Mouse (Mus musculus) heart, postnatal 36 days (tissue): Measurements from ENCODE around the gene Myo1g. TPM values are rescaled to one million over a fixed set of nuclear protein-coding genes. Genes with fewer than 3 reads are reported as not detected.
A peak's percentile ranks its signal among the peaks of the same experiment; 100 is the strongest.

Experiments used
- DNase-seq, 2 experiments: peaks; one replicate each; pipeline ENCODE4 v3.0.0; 2021 to 2022
- intact Hi-C: fragments of 180-260 bp; cut with DNase I; formaldehyde crosslinking; loops from one replicate; pipeline ENCODE4 v1.15.1; 2025
- total RNA-seq, 2 experiments: library from RNA; stranded (reverse); gene quantifications; 2 replicates each; pipeline ENCODE4 v1.2.3; 2021

Myo1g gene
- total RNA-seq: 1 to 10 TPM; 1.2 to 2.2 TPM

DNA sequence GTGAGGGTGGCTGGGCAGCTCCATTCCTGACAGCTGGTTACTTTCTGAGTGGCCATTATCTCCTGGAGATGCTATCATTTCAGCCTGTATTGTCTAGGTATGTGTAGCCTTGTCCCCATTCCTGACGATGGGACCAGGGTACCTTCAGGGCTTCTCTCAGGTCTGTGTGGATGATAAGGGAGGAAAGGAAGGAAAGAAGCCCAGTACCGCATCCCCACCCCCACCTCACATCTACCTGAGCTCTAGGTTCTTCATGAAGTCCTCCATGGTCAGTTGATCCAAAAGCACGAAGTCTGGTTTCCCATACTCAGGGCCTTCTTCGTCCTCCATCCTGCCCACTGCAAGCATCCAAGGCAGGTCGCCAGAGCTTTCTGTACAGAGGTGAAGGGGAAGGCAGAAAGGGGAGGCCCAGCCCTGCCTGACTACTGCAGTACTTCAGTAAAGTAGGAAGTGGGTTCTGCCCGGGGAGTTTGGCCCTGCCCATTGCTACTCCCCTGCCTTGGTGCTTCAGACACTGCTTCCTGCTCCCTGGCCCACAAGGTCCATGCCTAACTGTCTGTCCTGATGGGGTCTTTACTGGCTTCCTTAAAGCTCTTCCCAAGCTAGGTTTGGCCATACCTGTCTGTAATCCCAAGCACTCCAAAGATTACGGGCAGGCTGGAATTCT lies at the start of gene Myo1g:
Myo1g (minus strand) TSS at position 459 of the 667 bp plus-strand sequence.
- intact Hi-C loops: no loop called here
- DNase-seq: peak; percentile 21 to 23

DNA sequence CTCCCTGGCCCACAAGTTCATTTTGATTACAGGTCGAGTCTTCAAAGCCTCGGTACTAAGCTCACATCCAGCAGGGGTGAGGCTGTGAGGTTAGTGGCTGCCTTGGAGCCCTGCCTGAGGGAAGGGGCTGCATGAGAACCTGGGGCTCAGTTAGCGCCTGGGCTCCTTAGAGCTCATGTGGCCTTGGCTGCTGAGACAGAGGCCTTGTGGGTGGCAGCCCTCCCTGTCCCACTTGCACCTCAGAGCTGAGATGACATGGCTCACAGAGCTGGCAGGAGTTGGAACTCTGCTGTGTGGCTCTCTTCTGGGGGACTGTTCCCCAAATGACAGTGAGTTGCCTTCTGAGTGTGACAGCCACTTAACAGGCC lies 48.6 kb upstream of the Myo1g start:
- DNase-seq: no peak
- intact Hi-C loops: no loop called here

DNA sequence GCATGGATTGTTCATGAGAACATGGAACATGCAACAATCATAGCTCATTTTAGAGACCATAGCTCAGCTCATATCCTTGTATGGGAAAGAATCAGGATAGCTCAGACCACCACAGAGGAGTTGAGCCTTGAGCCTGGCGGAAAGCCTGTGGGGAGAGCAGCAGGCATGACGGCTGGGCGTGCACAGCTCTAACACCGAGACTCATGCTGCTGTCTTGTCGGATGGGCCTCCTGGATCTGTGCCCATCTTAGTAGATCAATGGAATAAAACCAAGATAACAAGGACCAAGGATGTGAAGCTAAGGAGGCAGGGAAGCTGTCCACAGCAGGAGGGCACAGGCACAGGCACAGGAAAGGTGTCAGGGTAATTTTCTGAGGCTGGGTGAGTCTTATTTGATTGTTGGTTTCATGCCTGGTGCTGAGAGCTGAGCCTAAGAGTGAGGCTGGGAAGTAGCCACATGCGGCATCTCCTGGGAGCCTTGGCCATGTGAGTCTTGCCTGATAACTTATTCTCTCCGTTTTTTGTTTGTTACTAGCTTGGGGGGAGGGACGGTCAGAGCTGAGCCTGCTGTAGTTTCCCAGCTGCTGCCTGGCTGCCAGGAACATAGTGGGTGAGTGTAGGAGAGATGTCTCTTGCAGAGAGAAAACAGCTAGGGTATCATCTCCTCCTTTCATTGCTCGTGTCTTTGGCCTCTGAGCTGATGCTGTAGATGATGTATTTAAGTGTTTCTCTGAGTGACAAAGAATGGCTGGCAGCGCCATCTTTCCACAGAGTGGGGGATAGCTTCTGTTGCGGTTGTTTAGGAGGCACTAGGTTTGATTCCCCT lies 48.0 kb upstream of the Myo1g start:
- peak; percentile 43 to 45 for DNase-seq
- intact Hi-C loops: no loop called here

DNA sequence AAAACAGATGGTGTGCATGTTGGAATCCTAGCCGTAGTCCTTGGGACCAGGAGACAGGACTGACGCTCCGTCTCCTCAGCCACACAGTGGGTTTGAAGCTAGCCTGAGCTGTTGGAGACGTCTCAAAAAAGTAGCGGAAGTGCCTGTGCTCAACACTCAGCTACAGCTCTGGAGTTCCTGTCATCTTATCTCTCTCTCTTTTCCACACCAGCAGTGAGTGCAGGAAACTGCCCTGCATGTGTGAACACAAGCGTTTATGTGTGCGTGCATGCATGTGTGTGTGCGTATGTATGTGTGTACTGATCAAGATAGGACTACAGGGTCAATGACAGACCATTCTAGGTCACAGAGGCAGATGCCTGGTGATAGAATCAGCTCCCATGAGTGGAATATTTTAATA lies 47.2 kb upstream of the Myo1g start:
- intact Hi-C loops: no loop called here
- no peak for DNase-seq

DNA sequence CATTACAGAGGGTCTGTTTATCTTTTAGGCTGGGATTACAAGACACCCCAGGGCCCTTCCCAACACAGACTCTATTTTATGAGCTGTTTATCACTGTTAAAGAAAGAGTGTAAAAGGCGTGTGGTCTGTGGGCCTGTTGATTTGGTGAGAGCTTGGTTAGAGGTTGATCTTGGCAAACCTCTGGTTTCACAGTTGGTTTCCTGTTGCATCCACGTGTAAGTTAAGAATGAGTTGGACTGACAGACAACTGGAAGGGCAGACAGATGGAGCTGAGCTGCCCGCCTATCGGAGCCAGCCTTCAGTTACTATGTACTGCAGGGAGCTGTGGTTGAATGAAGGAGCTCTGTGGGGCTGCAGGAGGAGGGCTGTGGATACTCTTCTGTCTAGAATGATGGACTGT lies 45.7 kb upstream of the Myo1g start:
- intact Hi-C loops: no loop called here
- DNase-seq: no peak

DNA sequence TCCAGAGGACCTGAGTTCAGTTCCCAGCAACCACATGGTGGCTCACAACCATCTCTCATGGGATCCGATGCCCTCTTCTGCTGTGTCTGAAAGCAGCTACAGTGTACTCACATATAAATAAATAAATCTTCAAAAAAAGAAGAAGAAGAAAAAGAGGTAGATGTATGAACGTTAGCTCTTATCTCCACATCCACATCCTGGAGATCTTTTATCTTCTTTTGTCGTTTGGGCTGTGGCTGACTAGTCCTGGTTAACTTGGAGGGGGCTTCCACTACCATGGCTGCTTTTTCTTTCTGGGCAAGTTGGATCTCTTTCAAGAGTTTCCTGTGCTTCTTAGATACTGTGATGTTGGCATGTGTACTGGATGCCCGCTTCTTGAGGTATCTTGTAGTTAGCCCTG lies 42.4 kb upstream of the Myo1g start:
- intact Hi-C loops: no loop called here
- no peak for DNase-seq

DNA sequence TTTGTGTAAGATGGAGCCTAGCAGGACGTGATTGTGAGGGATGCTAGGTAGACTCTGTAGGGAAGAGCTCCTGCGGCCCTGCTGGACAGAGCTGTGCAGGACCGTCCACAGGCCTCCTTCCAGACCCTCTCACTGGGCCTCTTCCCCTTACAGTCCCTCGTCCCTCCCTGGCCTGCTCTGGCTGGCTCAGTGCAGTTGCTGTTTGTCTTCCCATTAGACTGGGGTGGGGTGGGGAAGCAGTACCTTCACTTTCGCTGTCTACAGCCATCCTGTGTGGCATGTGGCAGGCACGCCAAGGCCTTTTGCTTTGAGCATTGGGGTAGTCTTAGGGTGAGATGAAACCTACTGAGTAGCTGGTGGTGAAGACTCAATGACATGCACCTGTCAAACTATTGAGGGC lies 41.6 kb upstream of the Myo1g start:
- DNase-seq: no peak
- intact Hi-C loops: no loop called here

DNA sequence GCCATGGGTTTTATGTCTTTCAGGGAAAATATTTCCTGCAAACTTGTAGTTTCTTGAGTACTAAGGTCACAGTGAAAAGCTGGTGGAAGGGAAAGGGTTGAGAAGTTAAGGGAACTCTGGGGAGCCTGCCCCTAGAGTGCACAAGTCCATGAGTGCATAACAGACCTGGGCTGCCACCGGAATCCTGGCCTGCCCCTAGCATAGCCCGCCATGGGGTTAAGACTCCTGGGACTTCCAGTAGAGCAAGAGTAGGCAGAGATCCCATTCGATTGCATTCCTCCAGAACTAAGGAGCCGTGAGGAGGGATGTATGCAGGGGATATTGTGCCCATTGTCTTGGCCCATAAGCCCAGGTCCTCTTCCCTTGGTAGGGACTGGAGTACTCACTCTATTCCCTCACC lies 40.7 kb upstream of the Myo1g start:
- DNase-seq: no peak
- intact Hi-C loops: no loop called here

DNA sequence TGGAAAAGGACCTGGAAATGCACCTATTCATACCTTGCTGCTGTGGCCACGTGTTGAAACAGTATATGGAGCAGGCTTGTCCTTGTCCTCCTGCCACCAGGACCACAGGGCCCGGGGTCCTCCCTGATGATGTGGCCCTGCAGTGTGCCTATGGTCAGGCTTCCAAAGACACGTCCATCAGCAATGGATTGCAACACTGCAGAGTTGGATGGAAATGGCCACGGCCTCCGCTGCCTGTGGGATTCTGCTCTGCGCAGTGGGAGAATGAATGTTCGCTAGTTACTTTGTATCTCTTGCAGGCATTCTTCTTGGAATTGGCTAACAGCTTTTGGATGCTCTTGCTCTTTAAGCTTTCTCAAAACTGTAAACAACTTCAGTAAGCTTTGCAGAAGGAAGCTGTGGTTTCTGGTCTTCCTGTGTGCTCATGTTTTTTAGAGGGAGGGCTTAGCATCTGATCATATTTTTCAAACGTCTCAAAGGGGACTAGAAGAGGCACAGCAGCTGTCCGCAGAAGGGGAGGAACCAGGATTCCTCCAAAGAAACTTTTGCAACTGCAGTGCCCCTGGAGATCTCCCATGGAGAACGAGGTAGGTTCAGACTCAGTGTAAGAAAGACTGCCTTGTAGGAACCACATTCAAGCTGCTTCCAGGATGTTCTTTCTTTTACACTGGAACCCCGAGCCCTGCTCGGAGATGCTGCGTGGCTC lies 40.0 kb upstream of the Myo1g start:
- DNase-seq: peak in 1 of 2 experiments; percentile 47
- intact Hi-C loops: no loop called here

DNA sequence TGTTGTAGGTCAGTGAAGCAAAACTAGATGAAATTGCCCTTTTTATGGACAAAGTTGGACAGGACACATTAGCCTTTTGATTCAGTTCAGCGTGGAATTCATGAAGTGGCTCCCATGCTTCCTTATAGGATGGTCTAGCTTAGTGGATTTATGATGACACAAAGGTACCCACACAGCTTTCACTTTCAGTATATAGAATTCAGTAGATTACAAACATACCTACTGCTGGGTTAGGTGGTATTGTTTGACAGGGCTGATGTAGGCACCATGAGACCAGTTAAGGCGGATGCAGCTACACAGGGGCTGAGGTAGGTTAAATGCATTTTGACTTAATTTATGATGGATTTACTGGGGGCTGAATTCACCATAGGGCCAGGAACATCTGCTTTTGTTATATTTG lies 39.2 kb upstream of the Myo1g start:
- no peak for DNase-seq
- intact Hi-C loops: no loop called here

DNA sequence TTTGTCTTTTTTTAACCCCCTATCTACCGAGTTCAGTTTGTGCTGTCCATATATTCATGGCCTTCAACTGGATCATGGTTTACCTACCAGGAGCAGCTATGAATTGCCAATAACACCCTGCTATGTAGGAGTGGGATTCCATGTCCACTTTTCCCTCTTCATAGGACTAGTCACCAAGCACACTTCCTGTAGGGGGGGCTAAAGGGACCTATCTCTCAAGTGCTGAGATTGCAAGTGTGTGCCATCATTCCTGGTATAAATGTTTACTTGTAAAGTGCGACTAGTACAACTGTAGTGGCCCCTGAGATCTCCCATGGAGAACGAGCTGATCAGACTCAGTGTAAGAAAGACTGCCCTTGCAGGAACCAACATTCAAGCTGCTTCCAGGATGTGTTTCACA lies 37.5 kb upstream of the Myo1g start:
- intact Hi-C loops: no loop called here
- DNase-seq: no peak

DNA sequence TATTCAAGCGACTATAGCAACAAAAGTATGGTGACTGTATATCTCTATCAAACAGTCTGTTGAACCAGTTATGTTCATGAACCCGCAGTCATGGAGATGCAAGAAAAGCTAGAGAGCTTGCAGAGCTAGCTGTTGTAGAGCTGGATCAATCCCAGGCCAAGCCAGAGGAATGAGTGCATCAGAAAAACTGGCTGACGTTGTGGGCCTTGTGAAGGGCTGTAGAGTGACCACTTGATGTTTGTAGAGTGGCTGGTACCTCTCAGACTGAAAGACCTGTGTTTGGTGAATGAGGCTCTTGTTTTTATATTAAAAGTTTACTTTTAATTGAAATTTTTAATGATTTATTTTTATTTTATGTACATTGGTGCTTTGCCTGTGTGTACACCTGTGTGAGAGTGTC lies 29.4 kb upstream of the Myo1g start:
- intact Hi-C loops: loop anchor here (5.0 kb wide), 1 partner anchor 37 kb away; no protein-coding TSS in a partner anchor
- DNase-seq: no peak

DNA sequence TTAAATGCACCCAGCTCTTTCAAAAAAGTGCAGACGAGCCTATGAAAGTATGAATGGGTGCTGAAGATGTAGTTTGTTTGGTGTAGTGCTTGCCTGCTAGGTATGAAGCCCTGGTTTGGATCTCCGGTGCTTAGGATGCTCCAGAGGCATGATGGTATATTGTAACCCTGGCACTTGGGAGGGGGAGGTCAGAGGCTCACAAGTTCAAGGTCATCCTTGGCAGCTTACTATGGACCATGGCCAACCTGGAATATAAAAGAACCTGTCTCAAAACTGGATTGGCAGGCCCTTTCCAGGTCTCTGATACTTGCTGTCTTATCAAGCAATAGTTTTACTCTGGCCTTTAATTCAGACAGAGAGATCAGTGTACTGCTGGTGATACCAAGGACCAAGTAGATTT lies 29.0 kb upstream of the Myo1g start:
- intact Hi-C loops: loop anchor here (5.0 kb wide), 1 partner anchor 38 kb away; no protein-coding TSS in a partner anchor
- DNase-seq: no peak

DNA sequence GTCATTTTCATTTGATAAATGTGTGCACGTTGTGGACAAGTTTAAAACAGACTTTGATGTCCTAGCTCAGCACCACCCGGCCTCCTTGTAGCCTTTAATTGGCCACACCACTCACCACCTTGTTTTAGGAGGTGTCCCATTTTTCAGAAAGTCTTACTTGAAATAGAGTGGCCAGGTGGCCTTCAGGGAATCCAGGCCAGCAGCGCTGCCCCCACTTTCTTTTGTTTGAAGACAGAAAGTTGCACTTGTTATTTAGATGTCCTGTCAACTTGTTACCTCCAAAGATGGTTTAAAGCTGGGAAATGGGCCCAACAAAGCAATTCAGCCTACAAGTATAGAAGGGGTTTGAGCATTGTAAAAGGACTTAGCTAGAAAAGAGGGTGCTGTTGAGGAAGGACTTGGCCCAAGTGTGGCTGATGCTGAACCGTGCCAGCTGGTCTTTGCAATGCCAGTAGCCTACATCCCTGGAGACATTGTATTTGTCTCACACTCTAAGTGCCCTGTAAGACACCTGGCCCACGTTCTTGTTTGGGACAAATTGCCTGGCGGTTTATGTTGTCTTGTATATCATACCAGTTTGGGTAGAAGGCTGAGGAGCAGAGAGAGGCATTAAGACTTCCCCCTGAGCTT lies 27.0 kb upstream of the Myo1g start:
- DNase-seq: no peak
- intact Hi-C loops: no loop called here

DNA sequence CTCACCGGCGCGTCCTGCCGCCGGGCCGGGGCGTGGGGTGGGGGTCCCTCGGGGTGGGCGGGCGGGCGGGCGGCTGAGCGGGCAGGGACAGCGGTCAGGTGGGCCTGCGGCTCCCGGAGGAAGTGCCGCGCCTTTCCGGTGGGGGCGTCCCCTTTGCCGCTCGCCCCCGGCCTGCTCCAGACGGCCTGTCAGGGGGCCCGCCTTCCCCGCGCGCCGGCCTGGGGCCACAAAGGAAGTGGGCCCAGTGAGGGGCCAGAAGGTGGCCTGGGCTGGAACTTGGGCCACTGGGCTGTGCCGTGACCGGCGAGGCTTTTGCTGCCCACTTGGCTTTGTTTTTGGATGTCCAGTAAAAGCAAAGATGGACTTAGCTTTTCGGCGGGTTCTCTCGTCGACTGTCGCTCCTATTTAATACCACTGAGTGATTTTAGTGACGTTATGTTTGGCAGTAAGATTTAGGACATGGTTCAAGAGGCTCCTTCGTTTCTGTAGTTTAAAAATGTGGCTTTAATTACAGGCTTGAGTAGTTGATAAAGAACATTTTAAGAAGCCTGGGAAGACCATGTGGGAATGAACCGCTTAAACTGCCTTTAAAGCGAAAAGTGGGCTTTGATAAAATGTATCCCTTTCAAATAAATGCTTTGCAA lies 26.4 kb upstream of the Myo1g start:
- DNase-seq: peak; percentile 77 to 86
- intact Hi-C loops: no loop called here

DNA sequence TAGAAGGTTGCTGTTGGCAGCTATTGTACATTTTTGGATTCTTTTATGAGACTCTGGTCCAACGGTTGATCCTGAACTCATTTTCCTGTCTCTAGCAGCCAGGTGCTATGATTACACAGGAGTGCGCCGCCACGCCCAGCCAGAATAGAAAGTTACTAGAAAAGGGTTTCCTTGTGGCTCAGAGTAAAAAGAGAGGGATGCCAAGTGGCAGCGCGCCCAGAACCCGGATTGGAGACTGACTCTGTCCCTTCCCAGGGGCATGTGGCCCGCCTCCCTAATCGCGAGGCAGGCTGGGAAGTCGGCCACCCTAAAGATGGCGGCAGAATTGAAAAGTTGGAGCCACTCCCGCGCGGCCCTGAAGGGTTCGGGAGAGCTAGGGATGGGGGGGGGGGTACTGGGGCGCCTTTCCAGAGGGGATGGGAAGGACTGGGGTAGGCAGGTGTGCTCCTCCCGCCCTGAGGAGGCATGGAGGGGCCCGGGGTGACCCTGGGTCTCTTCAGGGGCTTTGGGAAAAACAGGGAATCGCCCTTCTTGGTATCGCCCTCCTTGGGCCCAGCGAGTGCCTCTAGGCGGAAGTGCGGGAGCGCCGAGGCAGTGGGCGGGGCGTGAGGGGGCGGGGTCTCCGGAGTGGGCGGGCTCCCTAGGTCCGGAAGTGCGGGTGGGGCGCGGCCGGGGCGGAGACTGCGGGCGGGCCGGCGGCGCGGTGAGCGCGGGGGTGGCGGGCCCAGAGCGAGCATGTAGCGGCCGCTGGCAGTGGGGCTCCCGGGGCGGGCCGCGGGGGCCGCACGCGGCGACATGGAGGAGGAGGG lies 25.6 kb upstream of the Myo1g start, which contains the start of gene Ccm2:
Ccm2 (plus strand) TSS at position 683 of the 809 bp plus-strand sequence.
- intact Hi-C loops: loop anchor here (1.0 kb wide), 2 partner anchors 71 to 80 kb away; partner anchors contain the start of genes Purb and Tbrg4
- DNase-seq: peak; percentile 96 to 98

DNA sequence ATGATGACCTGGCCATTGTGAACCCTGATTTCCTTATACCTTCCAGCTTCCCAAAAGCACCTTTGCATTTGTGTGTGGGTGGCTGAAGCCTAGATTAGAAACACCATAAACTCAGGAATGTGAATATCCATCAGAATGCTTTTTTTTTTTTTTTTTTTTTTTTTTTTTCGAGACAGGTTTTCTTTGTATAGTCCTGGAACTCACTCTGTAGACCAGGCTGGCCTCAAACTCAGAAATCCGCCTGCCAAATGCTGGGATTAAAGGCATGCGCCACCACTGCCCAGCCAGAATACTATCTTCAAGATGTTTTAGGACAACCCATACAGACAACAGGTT lies 25.1 kb upstream of the Myo1g start:
- intact Hi-C loops: loop anchor here (1.0 kb wide), 2 partner anchors 71 to 80 kb away; partner anchors contain the start of genes Purb and Tbrg4
- no peak for DNase-seq

DNA sequence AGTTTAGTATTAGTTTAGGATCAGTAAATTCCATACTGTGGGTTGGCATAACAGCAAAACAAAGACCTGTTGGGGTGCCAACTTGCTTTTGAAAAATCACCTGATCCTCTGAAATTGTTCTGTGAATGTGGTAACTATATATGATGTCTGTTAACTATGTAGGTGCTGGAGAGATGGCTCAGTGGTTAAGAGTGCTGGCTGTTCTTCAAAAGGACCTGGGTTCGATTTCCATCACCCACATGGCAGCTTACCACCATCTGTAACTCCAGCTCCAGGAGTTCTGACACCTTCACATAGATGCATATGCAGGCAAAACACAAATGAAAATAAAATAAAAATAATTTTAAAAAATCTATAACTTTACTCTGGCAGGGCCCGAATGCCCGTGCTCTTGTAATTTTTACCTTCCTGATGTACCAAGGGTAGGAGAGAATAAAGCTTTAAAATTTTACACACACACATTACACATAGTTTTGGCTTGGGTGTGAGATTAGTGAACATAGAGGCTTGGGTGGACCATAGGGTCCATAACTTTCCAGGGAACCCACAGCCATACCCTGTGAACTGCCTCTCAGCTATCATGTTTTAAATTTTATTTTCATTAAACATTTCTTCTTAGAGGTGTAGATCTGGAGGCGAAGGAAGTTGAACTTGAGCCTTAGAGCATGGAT lies 24.6 kb upstream of the Myo1g start:
- intact Hi-C loops: no loop called here
- no peak for DNase-seq

DNA sequence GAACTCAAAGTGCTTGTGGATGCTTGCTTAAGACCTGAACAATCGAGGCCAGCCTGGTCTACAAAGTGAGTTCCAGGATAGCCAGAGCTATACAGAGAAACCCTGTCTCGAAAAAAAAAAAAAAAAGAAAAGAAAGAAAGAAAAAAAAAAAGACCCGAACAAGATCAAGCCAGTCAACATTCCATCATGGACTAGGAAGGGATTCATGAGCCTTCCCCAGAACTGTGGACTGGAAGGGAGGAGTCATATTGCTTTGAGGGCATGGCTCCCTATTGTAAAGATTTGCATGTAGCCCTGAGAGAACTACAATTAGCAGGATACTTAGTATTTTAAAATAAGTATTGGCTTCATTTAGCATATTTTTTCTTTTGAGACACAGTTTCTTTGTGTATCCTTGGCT lies 23.9 kb upstream of the Myo1g start:
- intact Hi-C loops: no loop called here
- no peak for DNase-seq
